Mouse (Mus musculus): Measurements from ENCODE around the gene Fgfr2. TPM values are rescaled to one million over a fixed set of nuclear protein-coding genes. Genes with fewer than 3 reads are reported as not detected.
A peak's percentile ranks its signal among the peaks of the same experiment; 100 is the strongest.

The Fgfr2 gene
- total RNA-seq, 2 experiments from 2014 or later: 44.0 to 52.8 TPM

DNA sequence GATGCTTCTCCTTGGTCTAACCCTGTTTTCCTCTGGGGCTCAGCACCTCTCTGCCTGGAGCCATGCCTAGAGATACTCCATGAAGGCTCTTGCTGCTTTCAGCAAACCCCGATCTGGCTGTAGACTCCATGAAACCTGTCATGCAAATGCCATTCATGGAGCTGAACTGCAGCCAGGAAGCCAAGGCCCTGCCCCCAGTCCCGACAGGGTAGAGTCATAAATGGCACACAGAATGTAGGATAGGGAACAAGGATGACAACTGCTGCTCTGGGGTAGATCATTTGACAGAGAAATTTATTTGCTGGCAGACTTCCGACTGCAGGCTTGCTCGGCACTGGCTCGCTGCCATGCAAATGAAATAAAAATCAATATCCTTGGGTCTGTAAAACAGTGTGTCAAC is 112.0 kb downstream of the Fgfr2 start:
- DNase-seq (ENCODE audit: low spot score in 2 of 2): no peak

GRCm38 (mm10) chr7:133010477-133010876 is 112.7 kb downstream of the Fgfr2 start:
- DNase-seq (ENCODE audit: low spot score in 2 of 2): no peak

- DNase-seq (ENCODE audit: low spot score in 2 of 2): no peak
Measured at GRCm38 (mm10) chr7:133009676-133010075, 113.5 kb downstream of the Fgfr2 start.

DNA sequence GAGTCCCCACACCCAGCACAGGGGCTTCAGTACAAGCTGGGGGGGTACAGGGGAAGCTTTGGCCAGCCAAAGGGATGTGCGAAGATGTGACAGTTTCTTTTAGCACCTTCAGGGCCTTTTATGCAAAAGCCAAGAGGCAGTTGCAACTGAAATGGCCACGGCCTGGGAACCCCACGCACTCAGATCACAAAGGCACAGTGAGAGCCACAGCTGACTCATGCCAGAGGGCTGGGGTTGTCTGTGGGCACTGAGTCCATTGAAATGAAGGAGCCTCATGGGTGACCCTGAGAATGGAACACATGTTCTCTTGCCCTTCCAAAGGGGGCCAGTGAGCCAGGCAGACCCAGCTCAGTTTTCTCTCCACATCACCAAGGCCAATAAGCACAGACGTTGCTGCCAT is 114.5 kb downstream of the Fgfr2 start:
- no peak for DNase-seq (ENCODE audit: low spot score in 2 of 2)

- peak in 1 of 2 experiments; percentile 21 for DNase-seq (ENCODE audit: low spot score in 2 of 2)
Measured at GRCm38 (mm10) chr7:133007343-133007742, 115.8 kb downstream of the Fgfr2 start.

DNA sequence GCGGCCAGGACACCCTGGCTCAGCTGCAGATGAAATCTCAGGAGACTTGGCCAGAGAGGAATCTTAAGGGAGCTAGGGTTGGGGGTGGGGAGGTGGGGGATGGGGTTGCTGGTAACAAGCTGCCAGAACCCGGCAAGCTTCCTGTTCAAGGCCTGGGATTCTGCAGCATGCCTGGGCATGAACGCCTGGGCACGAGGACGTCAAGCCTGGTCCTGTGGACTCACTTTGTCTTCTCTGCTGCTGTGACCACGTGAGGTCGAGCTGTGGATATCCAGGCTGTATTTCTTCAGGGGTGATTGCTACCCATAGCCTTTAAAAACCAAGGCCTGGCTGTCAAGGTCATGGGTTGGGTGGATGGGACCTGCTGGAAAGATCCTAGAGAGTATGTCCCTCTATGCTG is 117.4 kb downstream of the Fgfr2 start:
- no peak for DNase-seq (ENCODE audit: low spot score in 2 of 2)

DNA sequence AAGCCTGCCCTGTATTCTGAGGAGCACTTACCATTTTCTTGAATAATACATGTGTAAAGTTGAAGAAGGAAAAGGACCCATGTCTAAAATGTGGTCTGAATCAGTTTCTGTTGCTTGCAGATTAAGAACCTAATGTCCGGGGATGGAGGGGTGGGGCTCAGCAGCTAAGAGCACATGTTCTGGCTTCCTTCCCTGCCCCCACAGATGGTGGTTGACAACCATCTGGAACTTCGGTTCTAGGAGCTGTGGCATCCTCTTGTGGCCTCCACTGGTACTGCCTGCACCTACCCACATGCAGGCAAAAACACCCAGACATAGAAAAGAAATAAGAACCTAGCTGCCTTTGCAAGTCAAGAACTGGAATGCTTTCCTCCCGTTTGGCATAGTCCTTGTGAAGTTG is 119.7 kb downstream of the Fgfr2 start:
- DNase-seq (ENCODE audit: low spot score in 2 of 2): peak; percentile 89 to 91

- no peak for DNase-seq (ENCODE audit: low spot score in 2 of 2)
Measured at GRCm38 (mm10) chr7:133002271-133002670, 120.9 kb downstream of the Fgfr2 start.

DNA sequence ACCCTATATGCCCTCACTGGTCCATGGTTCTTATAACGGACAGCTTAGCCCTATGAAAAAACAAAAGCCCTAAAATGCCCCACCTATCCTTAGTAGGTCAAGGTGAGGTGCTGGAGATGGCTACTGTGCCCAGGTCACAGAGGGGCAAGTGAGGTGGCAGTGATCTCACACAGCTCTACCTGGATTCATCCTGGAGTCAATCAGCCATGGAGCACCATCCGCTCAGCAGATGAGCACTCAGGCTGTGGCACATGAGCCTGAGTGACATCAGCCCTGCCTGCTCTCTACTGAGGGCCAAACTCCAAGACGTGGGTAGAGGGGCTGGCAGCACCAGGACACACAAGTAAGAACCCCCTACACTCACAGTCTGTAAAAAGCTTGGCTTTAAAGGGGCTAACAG is 121.8 kb downstream of the Fgfr2 start:
- no peak for DNase-seq (ENCODE audit: low spot score in 2 of 2)

DNA sequence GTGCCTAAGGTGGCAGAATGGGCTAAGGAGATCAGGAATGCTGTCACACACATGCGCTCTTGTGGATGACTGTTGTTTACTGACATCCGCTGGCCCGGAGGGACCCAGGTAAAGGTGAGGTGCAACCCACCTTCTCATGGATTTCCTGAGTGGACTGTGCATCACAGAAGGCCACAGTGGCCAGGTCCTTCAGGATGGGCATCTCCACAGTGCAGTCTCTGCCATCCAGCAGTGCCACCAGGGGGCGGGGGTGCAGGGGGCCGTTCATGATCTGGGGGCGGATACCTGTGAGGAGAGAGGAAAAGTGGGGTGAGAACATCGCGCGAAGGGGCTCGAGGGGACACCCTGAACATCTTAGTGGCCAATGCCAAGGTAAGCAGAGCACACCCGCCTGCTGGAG is 124.1 kb downstream of the Fgfr2 start:
- DNase-seq (ENCODE audit: low spot score in 2 of 2): no peak

GRCm38 (mm10) chr7:132998639-132999038 is 124.5 kb downstream of the Fgfr2 start:
- DNase-seq (ENCODE audit: low spot score in 2 of 2): no peak

DNA sequence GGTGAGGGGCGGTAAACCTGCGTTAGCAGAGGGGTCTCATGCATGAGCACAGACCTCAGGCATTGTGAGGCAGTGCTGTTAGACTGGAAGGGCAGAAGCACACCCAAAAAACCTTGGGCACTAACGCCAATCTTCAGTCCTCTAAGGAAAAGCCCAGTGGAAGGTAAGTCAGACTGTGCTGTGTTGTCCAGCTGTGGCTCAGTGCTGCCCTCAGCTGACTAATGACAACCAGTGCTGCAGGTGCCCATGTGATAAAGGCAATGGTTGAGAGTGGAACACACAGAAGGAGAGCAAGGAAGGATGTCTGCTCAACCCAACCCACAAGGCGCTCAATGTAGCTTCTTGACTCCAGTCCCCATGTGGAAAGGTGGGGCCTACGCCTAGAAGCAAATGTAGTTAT is 126.8 kb downstream of the Fgfr2 start:
- peak; percentile 36 to 40 for DNase-seq (ENCODE audit: low spot score in 2 of 2)

DNA sequence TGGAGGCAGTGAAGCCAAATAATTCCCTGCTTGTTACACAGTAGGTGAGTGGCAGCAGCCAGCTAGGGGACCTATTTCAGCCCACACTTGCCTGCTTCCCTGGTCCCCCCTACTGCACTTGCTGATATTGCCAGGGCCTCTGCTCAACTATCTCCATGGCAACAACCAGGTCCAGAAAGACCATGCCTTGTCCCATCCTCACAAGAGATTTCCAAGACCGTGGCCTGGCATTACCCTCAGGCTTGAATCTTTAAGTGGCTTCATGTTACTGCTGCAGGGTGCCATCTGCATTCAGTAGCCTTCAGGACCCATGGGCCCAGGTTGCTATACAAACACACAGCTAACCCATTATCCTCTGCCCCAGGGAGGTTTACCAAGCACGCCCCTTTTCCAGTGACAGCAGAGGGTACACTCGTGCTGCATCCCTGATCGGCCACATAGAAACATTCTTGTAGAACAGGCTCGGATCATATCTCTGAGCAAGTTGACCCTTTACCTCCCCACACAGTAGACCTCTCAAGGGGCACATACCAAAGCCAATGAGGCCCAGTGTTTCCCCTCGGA is 128.4 kb downstream of the Fgfr2 start:
- no peak for DNase-seq (ENCODE audit: low spot score in 2 of 2)

- no peak for DNase-seq (ENCODE audit: low spot score in 2 of 2)
Measured at GRCm38 (mm10) chr7:132994120-132994519, 129.0 kb downstream of the Fgfr2 start.

DNA sequence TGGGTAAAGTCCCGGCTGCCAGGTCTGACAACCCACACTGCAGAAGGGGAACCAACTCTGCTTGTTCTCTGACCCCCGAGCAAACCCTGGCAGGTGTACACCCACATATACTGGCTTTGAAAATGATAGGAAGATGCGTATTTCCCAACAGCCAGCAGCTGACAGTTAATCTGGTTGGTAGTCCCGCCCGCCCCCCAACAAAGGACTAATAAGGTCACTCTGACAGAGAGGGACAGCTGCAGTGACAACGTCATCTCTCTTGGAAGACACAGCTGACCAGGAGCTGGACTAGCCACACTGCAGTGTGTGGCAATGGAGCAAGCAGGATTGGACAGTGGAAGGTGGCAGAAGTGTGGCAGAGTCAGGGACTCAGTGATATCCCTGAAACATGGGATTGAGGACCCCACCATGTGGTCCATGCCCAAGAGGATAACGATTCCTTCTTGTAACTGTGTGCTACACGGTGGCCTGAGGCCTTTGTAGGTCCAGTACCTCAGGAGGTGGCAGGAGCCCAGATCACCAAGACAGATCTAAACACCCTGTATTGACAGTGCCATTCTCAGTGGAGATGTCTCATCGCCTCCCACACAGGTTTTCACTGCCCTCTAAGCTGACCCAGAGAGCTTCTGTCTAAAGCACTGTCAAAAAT is 130.1 kb downstream of the Fgfr2 start:
- DNase-seq (ENCODE audit: low spot score in 2 of 2): no peak

GRCm38 (mm10) chr7:132991240-132991900 is 131.8 kb downstream of the Fgfr2 start:
- peak in 1 of 2 experiments; percentile 0 for DNase-seq (ENCODE audit: low spot score in 2 of 2)

GRCm38 (mm10) chr7:132989839-132990238 is 133.3 kb downstream of the Fgfr2 start:
- DNase-seq (ENCODE audit: low spot score in 2 of 2): no peak

GRCm38 (mm10) chr7:132982639-132983038 is 140.5 kb downstream of the Fgfr2 start:
- DNase-seq (ENCODE audit: low spot score in 2 of 2): no peak

- no peak for DNase-seq (ENCODE audit: low spot score in 2 of 2)
Measured at GRCm38 (mm10) chr7:132977981-132978380, 145.2 kb downstream of the Fgfr2 start.

DNA sequence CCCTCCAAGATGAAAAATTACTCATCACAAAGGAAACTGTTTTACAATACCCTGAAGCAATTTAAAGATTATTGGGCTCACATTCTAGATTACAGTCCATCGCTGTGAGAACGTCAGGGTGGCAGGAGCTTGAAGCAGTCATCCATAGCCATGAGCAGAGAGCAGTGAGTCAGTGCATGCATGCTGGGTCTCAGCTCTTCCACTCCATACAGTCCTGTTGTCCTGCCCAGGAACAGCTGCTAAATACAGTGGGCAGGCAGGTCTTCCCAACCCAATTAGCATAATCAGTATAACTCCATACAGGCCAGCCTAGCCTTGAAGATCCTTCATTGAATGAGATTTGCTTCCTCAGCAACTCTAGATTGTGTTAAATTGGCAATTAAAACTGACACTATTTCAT is 147.1 kb downstream of the Fgfr2 start:
- DNase-seq (ENCODE audit: low spot score in 2 of 2): no peak

DNA sequence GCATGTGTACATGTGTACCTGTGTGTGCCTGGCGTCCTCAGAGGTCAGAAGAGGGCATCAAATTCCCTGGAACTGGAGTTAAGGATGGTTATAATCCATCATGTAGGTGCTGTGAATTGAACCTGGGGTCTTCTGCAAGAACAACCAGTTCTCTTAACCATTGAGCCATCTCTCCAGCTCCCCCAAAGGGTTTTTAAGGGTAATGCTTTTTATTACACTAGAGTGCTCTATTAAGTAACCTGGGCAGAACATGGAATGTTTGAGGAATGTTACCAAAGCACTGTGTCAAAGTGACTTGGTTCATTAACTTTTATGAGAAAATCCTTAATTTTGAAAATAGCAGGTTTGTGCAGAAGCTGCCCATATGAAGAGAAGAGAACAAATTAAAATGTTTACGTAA is 151.1 kb downstream of the Fgfr2 start:
- no peak for DNase-seq (ENCODE audit: low spot score in 2 of 2)

GRCm38 (mm10) chr7:132965707-132966106 is 157.4 kb downstream of the Fgfr2 start:
- no peak for DNase-seq (ENCODE audit: low spot score in 2 of 2)

- DNase-seq (ENCODE audit: low spot score in 2 of 2): no peak
Measured at GRCm38 (mm10) chr7:132964395-132964794, 158.8 kb downstream of the Fgfr2 start.

Data from left cerebral cortex, adult 18-20 months (tissue).